Mouse (Mus musculus) cerebellum, adult 11 months (tissue): ENCODE measurements around the gene Pde4d.

ENCODE experiments used
- DNase-seq: peaks from one replicate; pipeline ENCODE4 v3.0.0; 2022

Gene Pde4d

DNA sequence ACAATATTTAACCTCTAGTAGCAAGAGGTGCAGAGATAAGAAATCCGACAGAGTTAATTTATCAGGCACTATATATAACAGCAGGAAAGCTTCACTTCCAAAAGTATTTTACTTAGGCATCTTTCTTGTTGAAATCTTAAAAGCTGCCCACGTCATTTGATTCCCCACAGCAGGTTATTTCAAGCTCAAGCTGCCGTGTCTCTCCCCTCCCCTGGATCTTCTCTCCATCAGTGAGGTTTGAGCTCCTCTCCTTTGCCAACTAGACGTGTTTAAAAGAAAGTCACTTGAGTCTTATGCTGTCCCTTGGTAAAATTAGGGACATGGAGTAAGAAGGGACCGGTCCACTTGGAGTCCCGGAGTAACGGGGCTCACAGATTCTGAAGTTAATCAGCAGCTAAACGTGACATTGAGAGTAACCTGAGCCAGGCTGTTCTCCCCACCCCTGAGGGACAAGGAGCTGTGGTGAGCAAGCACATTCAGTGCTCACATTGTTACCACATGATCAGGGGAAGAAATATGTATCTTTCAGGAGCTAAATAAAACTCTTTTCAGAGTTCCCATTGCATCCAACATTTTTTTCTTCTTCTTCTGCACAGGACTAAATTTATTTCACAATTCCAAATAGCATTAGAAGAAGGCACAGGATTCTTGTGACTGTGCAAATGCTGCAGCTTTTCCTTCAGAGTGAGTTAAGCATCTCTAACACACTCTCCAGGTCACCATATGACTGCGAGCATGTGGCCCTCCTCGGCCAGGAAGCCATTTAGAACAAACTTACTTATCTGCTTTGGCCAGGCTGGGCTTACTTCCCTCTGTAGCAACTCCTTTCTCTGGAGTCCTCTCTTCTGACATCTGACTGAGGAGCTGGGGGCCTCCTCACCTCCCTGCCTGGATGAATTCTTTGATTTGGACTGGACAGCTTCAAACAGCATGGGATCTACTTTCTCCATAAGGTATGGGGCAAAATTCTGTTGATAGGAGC, at the start of gene Pde4d:
Pde4d (plus strand) TSS at position 833 of the 982 bp plus-strand sequence.
- no peak for DNase-seq

DNA sequence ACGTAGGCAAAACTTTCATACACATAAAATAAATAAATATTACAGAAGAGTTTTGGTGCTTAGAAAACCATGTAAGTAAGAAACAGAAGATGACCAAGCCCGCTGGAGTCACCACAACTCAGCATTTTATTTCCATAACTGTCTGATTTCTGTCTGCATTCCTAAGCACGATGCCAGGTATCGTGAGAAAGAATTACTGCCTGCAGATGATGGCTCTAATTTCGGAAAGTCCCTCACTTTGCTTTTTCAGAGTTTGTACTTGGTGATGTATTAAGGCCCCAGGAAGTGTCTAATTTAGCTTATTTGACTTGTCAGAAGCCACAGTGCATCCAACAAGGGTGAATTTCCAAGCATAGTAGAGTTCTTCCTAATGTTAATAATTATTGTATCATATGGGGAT, 46.6 kb upstream of the Pde4d start:
- no peak for DNase-seq

DNA sequence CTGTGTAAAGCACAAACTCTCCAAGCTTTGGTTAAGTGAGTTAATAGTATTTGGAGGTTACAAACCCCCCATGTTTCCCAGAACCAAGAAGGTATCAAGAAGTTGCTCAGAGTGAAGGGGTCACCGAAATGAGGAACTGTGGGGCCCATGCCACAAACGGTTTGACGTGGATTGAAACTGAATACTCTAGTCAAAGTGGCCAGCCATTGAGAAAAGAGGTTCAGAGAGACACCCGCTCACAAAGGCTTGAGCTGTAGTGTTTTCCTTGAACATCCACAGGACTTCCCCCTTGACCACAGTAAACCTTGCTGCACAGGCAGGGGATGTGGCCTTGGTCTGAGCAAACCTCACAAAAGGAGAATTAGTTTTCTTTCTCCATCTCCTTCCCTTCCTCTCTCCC, 45.4 kb upstream of the Pde4d start:
- DNase-seq = no peak

DNA sequence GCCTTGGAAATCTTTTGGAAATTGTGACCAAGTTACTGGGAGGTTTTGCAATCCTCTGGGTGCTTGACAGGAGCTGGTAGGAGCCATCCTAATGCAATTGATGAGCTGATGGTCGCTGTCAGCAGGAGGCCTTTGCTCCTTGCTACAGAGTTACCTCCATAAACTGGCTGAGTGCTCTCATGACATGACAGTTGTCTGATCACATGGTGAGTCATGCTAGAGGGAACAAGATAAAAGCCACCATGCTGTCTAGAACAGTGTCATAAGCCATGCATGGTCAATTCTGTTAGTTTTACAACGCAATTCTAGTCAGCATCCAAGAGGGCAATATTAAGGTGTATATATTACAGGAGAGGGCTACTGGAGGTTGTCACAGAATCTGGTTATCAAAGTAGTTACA, 34.3 kb upstream of the Pde4d start:
- DNase-seq = no peak

DNA sequence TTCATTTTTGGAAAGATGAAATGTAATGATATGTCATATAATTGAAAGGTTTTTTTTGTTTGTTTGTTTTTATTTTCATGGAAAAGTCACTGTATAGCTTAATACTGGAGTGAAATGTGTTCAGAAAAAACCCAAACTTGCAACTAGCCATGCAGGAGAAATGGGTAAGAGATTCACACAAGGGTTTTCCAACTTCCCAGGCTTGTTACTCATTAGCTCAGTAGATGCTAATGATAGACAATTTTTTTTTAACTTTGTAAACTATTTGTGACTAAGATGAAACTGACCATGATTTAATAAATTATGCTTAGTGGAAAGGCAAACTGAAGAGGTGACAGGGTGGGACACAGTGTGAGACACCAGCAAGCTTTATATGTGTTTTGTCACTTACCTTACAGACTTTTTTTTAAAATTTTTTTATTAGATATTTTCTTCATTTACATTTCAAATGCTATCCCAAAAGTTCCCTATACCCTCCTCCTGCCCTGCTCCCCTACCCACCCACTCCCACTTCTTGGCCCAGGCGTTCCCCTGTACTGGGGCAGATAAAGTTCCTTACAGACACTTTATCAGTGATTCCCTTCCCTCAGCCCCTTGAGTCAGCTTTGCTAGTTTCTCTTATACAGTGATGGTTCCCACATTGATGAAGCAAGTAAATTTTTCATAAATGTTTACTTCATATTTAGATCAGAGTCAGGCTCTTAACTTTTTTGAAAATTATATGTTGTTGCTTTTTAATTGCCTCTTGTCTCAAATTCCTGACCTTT, 30.8 kb upstream of the Pde4d start:
- DNase-seq = no peak

DNA sequence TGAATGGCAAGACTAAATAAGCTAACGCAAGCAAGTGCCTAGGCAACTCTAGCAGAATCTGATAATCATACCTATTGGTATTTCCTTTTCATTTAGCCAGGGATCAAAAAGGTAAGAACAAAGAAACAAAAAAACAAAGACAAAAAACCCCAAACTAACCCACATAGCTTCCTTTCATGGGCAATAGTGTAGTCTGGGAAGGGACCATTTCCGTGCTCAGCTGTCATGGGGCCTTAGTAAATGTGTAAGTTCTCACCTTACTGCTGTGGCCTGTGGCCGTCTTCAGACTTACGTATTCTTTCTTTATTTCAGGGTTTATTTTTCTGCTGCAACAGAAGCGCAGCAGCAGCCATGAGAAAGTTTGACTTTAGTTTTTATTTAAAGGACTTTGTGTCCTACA, 23.4 kb upstream of the Pde4d start:
- no peak for DNase-seq

DNA sequence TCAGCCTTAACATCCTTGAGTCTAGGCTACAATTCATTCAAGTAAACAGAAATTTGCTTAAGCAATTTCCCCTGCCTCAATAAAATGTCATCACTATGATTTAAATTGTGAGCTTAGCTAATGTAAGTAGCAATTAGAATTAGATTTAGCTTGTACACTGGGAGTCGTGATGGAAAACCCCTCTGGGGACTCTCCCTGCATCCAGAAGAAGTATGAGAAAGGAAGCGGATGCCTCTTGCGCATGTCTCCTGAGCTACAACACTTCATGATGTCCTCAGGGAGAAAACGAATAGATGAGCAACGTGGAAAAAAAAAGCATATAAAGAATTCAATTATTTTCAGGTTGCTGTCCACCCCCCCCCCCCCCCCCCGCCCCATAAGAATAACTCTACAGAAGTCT, 20.9 kb upstream of the Pde4d start:
- DNase-seq = no peak

DNA sequence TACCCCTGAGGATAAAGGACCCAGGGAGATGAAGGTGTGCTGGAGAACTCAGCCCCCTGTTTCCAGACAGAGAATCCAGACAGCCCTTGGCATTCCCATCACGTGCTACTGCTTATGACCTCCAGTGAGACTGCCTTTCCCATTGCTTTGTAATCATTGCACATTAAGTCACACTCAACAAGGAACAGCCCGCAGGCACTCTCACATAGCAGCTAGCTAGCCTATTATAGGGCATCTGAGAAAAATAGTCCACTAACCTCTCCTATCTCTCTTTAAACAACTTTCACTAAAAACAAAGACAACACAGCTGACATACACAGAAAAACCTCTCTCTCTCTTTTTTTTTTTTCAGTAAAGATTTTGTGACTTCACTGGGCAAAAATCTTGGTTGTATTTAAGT, 20.1 kb upstream of the Pde4d start:
- DNase-seq = no peak

DNA sequence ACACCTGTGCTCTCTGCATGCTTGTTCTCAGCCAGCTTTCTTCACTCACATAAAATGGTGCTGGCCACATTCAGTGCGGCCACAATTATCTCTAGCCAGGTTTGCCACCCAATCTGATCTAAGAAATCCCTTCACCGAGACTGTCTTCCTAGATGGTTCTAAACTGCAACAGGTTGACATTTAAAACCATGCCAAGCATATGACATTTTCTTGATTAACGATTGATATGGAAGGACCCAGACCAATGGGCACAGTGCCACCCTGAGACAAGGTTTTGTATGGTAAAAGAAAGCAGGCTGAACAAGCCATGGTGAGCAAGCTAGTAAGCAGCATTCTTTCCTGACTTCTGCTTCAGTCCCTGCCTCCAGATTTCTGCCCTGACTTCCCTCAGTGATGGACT, 18.0 kb upstream of the Pde4d start:
- no peak for DNase-seq

DNA sequence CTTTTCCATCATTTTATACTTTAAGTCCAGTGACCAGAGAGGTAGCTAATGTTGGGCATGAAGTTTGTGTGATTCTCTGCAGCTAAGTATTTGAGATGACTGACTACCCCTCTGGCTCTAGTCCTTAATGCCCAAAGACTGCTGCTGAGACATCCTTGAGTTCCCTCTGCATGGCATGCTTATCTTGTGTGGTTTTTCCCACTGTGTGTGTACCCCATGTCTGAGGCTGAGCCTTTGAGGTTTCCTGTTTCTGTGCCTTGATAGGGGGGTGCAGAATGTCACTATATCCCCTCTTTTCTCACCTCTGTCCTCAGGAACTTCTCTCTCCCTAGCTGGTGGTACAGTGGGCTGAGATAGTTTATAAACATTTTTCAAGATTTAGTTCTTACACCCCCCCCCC, 14.1 kb upstream of the Pde4d start:
- DNase-seq = no peak

DNA sequence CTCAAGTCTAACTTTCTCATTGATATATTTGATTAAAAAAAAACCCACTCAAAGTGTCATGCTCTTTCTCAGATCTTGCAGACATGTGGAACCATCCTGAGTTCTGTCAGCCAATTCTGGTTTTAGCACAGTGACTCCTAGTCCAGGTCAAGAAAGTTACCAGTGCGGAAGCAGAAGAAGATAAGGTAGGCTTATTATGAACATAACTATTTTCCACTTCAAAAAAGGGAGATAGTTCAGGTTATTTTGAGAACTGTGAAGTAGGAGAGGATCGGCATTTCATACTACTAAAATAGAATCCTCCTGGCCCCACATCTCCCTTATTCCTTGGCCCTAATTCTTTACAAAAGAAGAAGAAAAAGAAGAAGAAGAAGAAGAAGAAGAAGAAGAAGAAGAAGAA, 12.3 kb upstream of the Pde4d start:
- DNase-seq = no peak

DNA sequence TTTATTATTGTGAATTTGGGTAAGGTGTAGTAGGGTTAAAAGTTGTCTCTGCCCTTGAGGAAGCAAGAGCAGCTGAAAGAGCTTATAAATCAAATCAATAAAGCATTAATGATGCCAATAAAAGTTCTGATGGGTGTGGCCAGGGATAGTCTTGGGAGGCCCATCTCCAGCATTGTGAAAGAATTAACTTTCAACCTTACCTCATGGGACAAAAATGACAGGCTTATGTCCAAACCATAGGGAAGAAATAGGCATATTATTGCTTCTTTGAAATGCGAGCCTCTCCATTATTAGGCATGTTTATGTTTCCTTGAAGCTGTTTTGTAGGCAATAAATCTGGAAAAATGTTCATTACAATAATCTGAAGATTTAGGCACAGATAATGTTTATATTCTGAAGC, 10.7 kb upstream of the Pde4d start:
- no peak for DNase-seq

DNA sequence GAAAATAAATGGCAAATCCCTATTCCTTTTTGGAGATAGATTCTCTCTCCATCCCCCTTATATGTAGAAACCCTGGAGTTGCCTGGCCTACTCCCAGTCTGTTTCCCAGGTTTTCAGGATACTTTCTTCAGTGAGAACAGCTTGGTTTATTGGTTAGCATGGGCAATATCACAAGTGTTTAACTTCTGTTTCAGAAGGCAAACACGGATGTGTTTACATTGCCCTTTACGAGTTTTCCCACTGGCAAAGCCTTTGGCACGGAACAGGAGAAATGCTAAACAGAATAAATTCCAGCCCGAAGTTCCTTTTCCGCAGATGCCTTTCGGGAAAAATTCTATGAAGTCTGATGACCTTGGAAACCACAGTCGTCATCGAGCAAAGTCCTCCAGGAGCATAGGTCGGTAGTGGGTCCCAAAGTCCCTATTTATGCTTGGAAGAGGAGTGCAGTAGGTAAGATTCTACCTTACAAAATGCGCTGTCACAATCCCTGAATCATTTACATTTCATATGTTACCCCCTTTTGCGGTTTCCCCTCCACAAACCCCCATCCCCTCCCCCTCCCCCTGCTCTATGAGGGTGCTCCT, 1.3 kb upstream of the Pde4d start:
- no peak for DNase-seq

DNA sequence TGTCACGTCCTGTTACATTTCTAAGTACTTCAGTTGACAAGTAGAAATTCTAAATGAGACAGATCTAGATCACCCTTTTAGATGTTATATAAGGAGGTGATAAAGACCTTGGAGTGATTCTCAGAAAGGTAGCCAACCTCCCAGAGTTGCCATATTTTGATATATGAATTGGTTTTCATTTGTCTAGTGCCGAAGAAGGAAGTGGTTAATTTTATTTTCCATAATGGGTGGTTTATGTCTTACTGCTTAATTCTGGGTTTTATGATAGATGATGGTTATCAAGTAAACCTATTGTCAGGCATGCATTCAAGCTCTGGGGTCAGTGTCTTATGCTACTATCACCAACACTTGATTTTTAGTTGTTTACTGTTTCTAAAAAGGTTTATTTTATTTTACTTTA, 1.4 kb downstream of the Pde4d start:
- DNase-seq = no peak

DNA sequence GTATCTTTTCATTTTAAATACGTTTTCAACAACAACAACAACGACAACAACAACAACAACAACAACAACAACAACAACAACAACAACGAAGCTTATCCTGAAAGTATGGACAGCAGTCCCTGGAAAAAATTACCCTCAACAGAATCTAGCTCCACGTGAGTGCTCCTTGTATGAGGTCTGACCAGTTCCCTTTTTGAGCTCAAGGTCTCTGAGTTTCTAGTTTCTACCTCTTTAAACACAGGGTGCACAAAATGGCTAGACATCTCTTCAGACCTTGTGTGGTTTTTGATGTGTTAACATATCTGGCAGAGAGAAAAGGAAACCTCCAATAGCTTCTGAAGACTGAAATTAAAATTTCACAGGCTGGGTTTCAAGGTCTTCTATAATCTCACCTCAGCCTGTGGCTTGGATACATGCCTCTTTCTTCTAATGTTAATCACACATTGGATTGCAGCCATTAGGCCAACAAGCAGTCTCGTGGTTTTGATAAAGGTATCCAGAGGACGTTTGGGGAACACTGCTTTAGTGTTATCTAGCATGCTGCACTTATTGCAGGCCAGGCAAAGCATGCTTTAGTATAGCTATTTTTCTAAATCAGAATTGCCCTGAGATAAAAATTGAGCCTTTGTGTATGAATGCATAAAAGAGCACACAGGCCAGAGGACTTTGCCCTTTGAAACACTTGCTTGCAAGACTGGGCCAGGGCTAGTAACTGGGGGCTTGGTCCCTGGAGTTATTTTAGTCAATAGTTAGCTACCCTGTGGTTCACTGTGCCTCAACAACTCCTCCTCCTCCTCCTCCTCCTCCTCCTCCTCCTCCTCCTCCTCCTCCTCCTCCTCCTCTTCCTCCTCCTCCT, 3.5 kb downstream of the Pde4d start:
- DNase-seq = no peak

DNA sequence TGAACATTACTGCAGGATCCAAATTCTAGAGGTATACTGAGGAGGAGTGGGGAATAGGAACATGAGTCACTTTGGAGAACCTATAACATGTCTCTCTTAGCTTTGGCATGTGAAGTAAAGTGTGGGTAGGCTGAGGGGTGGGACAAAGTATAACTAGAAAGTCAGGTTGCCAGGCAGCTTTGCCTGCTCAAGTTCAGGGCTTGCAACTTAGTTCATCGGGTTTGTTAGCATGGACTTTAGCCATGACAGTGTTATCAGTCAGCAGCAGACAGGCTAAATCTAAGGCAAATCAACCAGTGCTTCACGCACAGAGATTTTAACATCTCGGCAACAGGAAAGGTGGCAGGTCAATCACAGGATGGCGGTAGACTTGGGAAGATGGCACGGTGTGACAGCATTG, 12.8 kb downstream of the Pde4d start:
- DNase-seq = no peak

DNA sequence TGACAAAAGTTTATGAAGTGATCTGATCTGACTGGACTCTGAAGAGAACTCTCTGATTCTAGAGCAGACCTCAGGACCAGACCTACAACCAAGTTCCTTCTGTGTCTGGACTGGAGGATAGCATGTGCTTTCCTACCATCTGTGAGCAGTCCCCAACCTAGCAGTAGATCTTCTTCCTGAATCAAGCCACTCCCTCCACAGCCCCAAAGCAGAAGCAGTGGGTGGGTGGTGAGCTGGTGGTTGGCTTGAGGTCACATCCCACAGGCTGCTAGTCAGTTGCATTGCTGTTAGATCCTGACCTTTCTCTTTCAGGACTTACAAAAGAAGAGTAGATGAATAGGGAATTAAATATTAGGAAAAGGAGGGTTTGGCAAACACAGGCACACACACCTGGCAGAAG, 16.0 kb downstream of the Pde4d start:
- DNase-seq = no peak

DNA sequence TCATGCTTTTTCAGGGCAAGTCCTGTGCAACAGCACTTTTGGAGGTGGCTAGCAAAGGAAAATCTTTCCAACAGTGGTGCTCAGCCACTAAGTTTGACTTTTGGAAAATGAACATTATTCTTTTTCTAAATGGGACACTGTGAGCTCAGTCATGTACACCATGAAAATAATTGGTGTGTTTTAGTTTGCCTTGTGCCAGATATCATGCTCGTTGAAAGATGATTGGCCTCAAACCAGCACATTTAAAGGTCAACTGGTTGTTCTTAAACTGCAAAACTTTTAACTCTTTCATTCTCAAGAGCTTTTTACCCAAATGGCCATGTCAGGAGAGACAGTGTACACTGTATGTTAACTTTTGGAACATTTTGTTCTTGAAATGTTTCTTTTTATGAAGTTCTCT, 17.3 kb downstream of the Pde4d start:
- DNase-seq = no peak

DNA sequence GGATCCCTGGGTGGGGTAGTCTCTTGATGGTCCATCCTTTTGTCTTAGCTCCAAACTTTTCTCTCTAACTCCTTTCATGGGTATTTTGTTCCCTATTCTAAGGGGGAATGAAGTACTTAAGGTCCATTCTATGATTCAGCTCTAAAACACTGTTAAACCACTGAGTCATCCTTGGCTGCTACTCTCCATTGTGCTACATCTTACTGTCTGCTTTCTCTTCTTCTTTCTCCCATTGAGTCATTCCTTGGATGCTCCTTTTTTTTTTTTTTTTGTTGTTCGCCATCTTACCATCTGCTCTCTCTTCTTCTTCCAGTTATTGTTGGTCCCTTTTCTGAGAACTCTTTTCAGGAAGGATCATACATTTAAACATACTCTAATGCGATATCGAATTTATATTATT, 30.7 kb downstream of the Pde4d start:
- DNase-seq = no peak

DNA sequence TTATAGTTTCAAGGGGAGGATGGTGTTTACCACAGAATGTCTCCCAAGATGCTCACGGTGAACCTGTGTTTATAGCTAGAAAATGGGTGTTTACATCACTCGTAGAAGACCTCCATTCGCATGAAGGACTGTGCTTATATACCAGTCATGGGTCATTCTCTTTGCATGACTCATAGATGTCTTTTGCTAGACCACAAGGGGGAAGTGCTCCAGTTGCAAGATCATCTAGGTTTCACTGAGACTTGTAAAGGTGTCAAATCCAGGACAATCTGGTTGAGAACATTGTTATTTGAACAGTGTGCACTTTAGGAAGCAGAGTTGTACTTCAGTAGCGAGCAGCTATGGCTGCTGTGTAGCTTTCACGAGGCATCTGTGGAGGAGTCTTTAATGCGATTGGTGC, 35.3 kb downstream of the Pde4d start:
- no peak for DNase-seq

DNA sequence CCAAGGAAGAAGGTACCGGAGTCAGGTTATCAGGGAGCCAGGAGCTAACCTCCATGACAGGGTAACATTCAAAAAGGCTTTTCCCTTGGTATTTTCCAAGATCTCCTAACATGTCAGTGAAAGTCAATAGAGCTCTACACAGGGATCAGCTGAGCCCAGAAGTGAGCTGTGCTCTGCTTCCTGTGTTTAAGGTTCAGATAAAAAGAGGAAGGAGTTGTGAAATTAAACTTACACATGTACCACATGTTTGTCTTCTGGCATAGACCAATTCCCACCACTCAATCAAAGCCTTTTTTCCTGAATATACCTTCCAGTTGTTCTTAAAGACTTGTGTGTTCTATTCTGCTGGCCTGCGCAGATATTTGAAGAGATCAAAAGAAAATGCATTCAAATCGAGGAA, 37.3 kb downstream of the Pde4d start:
- DNase-seq = no peak

DNA sequence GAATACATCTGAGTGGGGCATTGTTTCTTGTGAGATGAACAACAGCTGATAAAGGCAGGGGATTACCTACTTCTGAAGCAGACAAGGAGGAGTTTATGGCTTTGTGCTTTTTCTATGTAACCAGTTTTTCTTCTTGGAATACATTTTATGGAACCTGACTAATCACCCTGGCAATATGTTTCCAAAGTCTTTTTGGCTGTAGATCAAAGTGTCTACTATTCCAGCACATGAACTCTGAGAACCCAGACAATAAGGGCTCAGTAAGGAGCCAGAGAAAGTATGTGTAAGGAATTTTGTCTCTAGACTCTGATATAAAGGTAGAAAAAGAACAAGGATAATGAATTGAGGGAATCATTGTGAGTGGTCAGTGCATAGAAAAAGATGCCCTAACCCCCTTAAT, 40.1 kb downstream of the Pde4d start:
- no peak for DNase-seq

DNA sequence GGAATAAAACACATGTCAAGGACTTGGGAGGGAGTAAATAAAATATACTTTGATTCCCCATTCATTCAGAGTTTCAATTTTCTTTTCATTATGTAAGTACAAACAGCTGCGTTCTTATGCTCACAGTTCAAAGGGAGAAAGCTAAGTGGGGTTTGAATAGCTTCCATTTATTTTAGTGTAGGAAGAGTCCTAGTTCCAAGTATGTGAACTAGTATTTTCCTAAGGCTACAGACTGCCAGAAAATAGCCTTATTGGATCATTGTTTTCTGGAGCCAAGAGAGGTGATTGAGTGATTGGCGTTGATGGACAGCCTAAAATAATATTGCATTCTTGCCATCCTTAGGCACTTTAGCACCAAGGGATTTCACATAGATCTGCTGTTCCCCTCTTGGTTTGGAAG, 41.1 kb downstream of the Pde4d start:
- no peak for DNase-seq
